Mouse (Mus musculus): ENCODE results near the gene Manbal. TPM values are rescaled to one million over a fixed set of nuclear protein-coding genes. Genes with fewer than 3 reads are reported as not detected.
"Not testable (repeated sequence)": the region's sequence is repeated elsewhere in the genome, so short reads cannot be mapped to it uniquely, and the experiment has no call there.

Gene Manbal
- total RNA-seq, 4 experiments from 2014 or later = 36.3 to 40.3 (median 36.5) TPM

- DNase-seq = no peak
These were observed 597 bp downstream of the Manbal start for GRCm38 (mm10) chr2:157367991-157368390.

DNA sequence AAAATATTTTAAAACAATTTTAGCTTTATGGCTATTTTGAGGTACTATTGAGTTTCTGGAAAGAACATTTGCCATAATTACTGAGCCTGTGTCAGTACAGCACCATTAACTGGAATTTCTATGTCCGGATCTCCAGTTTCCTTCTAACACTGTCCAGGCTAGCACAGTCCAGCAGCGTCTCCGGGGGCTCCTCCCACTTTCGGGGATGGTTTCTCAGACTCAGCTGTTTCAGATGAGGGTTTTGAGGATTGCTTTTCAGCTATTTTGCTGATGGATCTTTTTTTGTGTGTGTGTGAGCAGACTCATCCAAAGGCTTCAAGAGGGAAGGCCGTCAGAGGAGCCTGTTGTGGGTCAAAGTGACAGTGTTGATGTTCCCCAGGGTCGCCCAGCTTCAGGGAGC lies 4.3 kb downstream of the Manbal start:
- DNase-seq = no peak

DNA sequence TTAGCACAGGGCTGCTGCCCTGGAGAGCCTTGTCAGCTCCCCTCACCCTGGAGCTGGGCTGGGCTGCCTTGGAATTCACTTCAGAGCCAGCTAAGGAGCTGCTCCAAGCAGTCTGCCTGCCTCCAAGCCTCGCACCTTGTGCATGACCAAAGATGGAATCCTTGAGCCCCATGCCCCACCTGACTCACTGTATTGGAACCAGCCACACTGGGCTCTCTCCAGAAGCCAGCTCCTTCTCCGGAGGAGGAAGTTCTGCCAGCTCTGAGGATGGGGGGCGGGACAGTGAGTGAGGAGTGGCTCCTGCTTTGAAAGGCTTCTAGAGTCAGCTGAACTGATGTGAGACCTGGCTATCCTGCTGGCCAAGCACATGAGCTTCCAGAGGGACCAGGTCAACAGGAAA lies 6.3 kb downstream of the Manbal start:
- DNase-seq = no peak

GRCm38 (mm10) chr2:157375051-157375450 lies 7.7 kb downstream of the Manbal start:
- no peak for DNase-seq

GRCm38 (mm10) chr2:157375794-157376757 lies 8.7 kb downstream of the Manbal start:
- DNase-seq = no peak

- DNase-seq = no peak
These were observed 9.6 kb downstream of the Manbal start for GRCm38 (mm10) chr2:157376995-157377394.

DNA sequence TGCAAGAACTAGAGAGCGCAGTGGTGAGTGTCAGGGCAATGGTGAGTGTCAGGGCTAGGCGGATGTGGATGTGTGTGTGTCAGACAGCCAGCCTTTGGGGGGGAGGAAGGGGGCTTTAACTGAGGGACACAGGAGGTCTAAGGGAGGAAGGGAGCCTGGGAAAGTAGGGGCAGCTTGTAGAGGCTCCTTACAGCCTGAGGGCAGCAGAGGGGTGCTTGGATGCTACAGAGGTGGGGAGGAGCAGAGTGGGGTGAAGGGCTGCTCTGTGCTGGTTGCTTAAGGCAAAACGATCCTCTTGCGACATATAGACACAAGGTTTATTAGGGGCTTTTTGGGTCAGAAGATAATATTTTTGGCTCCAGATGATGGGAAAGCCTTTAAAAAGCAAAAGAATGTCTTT lies 17.4 kb downstream of the Manbal start:
- DNase-seq = no peak

DNA sequence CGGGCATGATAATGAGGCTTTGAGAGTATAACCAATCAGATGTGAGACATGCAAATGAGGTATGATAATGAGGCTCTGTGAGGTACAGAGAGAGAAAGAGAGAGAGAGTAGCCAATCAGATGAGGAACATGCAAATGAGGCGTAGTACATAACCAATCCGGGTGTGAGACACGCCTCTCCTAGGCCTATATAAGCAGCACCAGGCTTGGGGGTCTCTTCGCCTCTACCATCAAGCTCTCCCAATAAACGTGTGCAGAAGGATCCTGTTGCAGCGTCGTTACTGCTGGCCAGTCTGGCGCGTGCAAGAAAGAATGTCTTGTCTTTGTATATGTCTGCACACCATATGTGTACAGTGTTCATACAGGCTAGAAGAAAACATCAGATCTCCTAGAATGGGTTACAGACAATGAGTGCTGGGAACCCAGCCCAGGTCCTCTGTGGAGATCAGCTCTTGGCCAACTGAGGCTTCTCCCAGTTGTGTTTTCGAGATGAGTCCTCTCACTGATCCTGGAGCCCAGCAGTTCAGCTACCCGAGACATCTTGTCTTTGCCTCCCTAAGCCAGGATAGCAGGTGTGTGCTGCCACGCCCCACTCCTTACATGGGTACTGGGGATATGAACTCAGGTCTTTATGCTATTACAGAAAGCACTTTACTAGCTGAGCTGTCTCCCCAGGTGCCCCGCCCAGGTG lies 21.7 kb downstream of the Manbal start:
- DNase-seq = not testable (repeated sequence)

GRCm38 (mm10) chr2:157389591-157389921 lies 22.2 kb downstream of the Manbal start:
- DNase-seq = no peak

- DNase-seq = no peak
These were observed 24.9 kb downstream of the Manbal start for GRCm38 (mm10) chr2:157392331-157392730.

GRCm38 (mm10) chr2:157393549-157393948 lies 26.2 kb downstream of the Manbal start:
- DNase-seq = no peak

DNA sequence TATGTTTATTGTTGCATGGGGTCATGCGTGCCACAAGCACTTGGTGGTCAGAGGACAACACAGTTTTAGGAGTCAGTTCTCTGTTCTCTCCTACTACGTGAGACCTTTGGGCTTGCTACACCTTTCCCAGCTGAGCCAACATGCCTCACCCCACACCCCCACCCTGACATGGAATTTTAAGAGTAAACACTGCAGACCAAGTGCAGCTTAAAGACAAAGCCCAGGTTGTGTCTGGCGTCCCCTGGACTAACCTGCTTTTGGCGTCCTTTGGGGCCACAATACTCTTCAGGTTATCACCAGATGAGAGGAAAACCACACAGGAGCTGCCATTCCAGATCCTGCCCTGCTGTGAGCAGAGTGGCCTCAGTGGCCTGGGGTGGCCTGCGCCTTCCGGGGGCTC lies 27.5 kb downstream of the Manbal start:
- no peak for DNase-seq

- DNase-seq = no peak
These were observed 28.0 kb downstream of the Manbal start for GRCm38 (mm10) chr2:157395371-157395770.

DNA sequence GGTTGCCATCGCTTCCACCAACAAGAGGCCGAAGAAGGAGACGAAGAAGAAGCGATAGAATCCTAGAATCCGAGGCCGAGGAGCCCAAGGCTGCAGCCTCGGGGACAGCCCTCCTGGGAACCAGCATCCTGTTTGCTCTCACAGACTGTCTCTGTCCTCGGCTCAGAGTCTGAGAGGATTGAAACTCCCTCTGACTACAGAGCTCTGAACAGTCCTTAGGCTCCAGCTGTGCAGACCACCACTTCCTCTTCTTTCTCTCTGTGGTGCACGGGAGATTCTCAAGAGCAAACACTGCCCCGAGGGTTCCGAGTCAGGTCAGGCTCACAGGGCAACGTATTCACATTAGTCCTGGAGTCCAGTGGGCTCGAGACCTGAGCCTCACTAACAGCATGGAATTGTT lies 28.6 kb downstream of the Manbal start:
- no peak for DNase-seq

DNA sequence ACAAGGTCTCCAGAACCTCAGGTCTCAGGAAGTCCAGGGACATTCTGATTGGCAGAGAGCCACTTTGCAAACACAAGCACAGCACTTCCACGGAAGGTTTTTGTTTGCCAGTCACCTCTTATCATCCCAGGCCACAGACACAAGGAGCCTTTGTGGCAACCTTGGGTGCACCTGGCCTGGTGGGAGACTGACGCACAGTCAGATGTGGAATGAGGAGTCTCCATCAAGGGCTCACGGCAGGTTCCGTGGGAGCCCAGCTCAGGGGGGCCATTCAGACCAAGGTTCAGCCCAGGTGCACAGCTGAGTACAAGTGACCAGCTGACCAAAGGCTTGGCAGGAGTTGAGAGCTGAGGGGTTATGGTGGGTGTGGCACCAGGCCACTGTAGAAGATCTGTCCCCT lies 30.0 kb downstream of the Manbal start:
- DNase-seq = no peak

DNA sequence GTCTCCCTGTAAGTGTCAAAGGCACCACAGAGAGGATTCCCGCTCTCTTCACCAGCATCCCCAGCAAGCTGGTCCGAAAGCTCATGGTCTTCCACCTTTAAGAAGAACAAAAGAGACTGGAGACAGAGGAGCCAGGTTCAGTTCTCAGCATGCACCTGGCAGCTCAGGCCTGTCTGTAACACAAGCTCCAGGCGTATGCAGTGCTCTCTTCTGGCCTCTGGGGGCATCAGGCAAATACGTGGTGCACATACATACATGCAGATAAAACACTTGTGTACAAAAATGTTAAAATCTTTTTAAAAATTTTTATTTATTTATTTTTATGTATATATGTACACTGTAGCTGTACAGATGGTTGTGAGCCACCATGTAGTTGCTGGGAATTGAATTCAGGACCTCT lies 31.1 kb downstream of the Manbal start:
- DNase-seq = no peak

- no peak for DNase-seq
These were observed 32.4 kb downstream of the Manbal start for GRCm38 (mm10) chr2:157399797-157400196.

- DNase-seq = no peak
These were observed 33.1 kb downstream of the Manbal start for GRCm38 (mm10) chr2:157400491-157400890.

GRCm38 (mm10) chr2:157401261-157401660 lies 33.9 kb downstream of the Manbal start:
- no peak for DNase-seq

- DNase-seq = no peak
These were observed 40.2 kb downstream of the Manbal start for GRCm38 (mm10) chr2:157407596-157407995.

GRCm38 (mm10) chr2:157409793-157410533 lies 42.6 kb downstream of the Manbal start:
- DNase-seq = no peak

DNA sequence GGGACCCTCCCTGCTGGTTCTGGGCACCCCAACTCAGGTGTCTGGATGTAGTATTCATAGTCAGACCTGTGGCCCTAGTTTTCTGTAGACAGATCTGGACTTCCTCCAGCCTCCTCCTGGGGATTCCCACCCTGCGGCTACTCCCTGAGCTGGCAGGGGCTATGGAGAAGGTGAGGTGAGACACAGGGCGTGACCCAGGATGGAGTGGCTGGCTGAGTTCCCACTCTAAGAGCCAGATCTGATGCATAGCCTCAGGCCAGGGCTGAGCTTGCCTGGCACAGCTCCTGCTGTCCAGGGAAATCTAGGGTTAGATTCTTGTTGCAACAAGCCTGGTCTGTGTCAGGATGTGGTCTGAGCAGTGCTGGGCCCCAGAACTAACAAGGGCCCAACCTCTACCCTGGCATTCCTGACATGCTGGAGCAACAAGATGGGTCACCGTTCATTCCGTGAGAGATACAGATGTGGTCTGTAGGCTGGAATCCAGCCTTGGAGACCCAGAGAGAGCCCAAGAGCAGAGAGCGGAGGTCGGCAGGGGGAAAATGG lies 43.8 kb downstream of the Manbal start:
- DNase-seq = no peak

GRCm38 (mm10) chr2:157412497-157412896 lies 45.1 kb downstream of the Manbal start:
- DNase-seq = no peak

Data from adrenal gland, adult 8-10 months (tissue).